ENCODE assay signal across 7 mouse cellular contexts in the genomic region with DNA sequence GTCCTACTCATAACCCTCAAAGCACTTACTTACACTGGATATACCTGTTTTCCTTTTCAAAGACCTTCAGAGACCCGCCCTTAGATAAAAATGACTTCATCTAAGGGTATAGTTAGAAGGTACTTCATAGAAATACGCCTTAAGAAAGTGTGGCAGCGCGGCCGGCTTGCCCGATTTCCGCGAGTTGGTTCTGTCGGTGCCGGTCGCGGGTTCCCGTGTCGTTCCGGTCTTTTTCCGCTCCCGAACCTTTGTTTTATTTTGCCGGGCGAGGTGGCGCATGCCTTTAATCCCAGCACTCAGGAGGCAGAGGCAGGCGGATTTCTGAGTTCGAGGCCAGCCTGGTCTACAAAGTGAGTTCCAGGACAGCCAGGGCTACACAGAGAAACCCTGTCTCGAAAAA. TPM values are rescaled to one million over a fixed set of nuclear protein-coding genes. Genes with fewer than 3 reads are reported as not detected.
DNase-seq lines count a peak whose midpoint lies in the region; ATAC-seq lines count a peak whose summit lies in the region.
"Not testable (repeated sequence)": the region's sequence is repeated elsewhere in the genome, so short reads cannot be mapped to it uniquely, and the experiment has no call there.

No protein-coding gene starts in this region.

- H3K4me1 ChIP-seq in limb, embryonic 13.5 days, result peaks cover 10% of the 10 kb centered on the region
- peaks cover 13% of the 10 kb centered on the region for H3K4me1 ChIP-seq in midbrain, embryonic 10.5 days

- not testable (repeated sequence) for H3K27ac ChIP-seq in limb, embryonic 13.5 days
- H3K27ac ChIP-seq in midbrain, embryonic 10.5 days (replicated peaks), result peak overlapping the region; percentile 85

- H3K27me3 ChIP-seq in limb, embryonic 13.5 days; midbrain, embryonic 10.5 days (ENCODE audit: low read depth, poor library complexity, severe bottlenecking): not testable (repeated sequence)

- peak overlapping the region; percentile 90 for H3K4me3 ChIP-seq in limb, embryonic 13.5 days
- peak overlapping the region; percentile 83 for H3K4me3 ChIP-seq in midbrain, embryonic 10.5 days

- not testable (repeated sequence) for H3K9me3 ChIP-seq in limb, embryonic 13.5 days; midbrain, embryonic 10.5 days (replicated peaks)

- ATAC-seq in inflammation-experienced regulatory T-cells, adult 6 months, result peak; percentile 6
- ATAC-seq in limb, embryonic 13.5 days (ENCODE audit: low FRiP score, low read depth), result not testable (repeated sequence)

- H3K9ac ChIP-seq in limb, embryonic 13.5 days, result peak overlapping the region; percentile 91

- H3K36me3 ChIP-seq in limb, embryonic 13.5 days, result peaks cover 17% of the 10 kb centered on the region
- H3K36me3 ChIP-seq in midbrain, embryonic 10.5 days, result peaks cover 13% of the 10 kb centered on the region

- H3K4me2 ChIP-seq in limb, embryonic 13.5 days (replicated peaks), result peak overlapping the region; percentile 76

- DNase-seq in ZHBTc4 (ENCODE audit: low read depth, low spot score), result peak; percentile 90
- DNase-seq in embryo, embryonic 10 days (ENCODE audit: low spot score), result peak; percentile 85
- peak; percentile 67 for DNase-seq in gastrocnemius, postnatal 10 days
- DNase-seq in midbrain, embryonic 10.5 days (ENCODE audit: low spot score), result peak; percentile 75
- peak; percentile 25 for DNase-seq in right cerebral cortex, postnatal 25 days

- 18% methylated on average over 23 of the region's 23 CpGs for WGBS in limb, embryonic 13.5 days
- WGBS in midbrain, embryonic 10.5 days, result 18% methylated on average over 23 of the region's 23 CpGs

RNA-seq across cellular contexts. Expression of gene Taco1, which starts 0.8 kb away (rescaled TPM):
- total RNA-seq in gastrocnemius, postnatal 10 days (2021), result 10 to 100 TPM; 25.3 to 31.4 TPM
- polyA plus RNA-seq in inflammation-experienced regulatory T-cells, adult 6 months (2017; shearing (Covaris generic)), result 10 to 100 TPM in 2 of 3 experiments, 1 to 10 TPM in 1; 7.7 to 14.5 (median 13.3) TPM
- polyA plus RNA-seq in limb, embryonic 13.5 days (2015; fragmentation: Nextera tagmentation; extraction: Ambion mirVana), result 8.6 and 9.7 TPM in 2 replicates
- polyA plus RNA-seq in midbrain, embryonic 10.5 days (2016; fragmentation: Nextera tagmentation; extraction: Ambion mirVana), result 13.7 and 14.1 TPM in 2 replicates

RNA-seq across cellular contexts. Expression of gene Map3k3, which starts 17.8 kb away (rescaled TPM):
- total RNA-seq in gastrocnemius, postnatal 10 days (2021), result 10 to 100 TPM; 26.5 to 33.3 TPM
- 10 to 100 TPM; 11.5 to 33.4 (median 33.3) TPM for polyA plus RNA-seq in inflammation-experienced regulatory T-cells, adult 6 months (2017; shearing (Covaris generic))
- polyA plus RNA-seq in limb, embryonic 13.5 days (2015; fragmentation: Nextera tagmentation; extraction: Ambion mirVana), result 25.3 and 27.1 TPM in 2 replicates
- polyA plus RNA-seq in midbrain, embryonic 10.5 days (2016; fragmentation: Nextera tagmentation; extraction: Ambion mirVana), result 20.6 and 21.9 TPM in 2 replicates

RNA-seq across cellular contexts. Expression of gene Dcaf7, which starts 29.9 kb away (rescaled TPM):
- 10 to 100 TPM; 39.2 to 40.9 TPM for total RNA-seq in gastrocnemius, postnatal 10 days (2021)
- polyA plus RNA-seq in inflammation-experienced regulatory T-cells, adult 6 months (2017; shearing (Covaris generic)), result 10 to 100 TPM; 18.5 to 25.5 (median 22.3) TPM
- polyA plus RNA-seq in limb, embryonic 13.5 days (2015; fragmentation: Nextera tagmentation; extraction: Ambion mirVana), result 68.6 and 73.4 TPM in 2 replicates
- polyA plus RNA-seq in midbrain, embryonic 10.5 days (2016; fragmentation: Nextera tagmentation; extraction: Ambion mirVana), result 76.8 and 98.1 TPM in 2 replicates

RNA-seq across cellular contexts. Expression of gene Kcnh6, which starts 58.7 kb away (rescaled TPM):
- not detected for total RNA-seq in gastrocnemius, postnatal 10 days (2021)
- under 1 TPM in 1 of 3 experiments, not detected in 2; 0.16 TPM for polyA plus RNA-seq in inflammation-experienced regulatory T-cells, adult 6 months (2017; shearing (Covaris generic))
- 0.22 and 0.23 TPM in 2 replicates for polyA plus RNA-seq in limb, embryonic 13.5 days (2015; fragmentation: Nextera tagmentation; extraction: Ambion mirVana)
- 0.31 and 0.33 TPM in 2 replicates for polyA plus RNA-seq in midbrain, embryonic 10.5 days (2016; fragmentation: Nextera tagmentation; extraction: Ambion mirVana)

Comparison
In these comparisons a context has a peak if more than half of its experiments do, and no peak if none do; other contexts are left out.
1. DNase-seq: peak in every context shown above with its lines; median percentile 90 in ZHBTc4; 85 in embryo, embryonic 10 days; 75 in midbrain, embryonic 10.5 days; 67 in gastrocnemius, postnatal 10 days; 25 in right cerebral cortex, postnatal 25 days.